Mouse (Mus musculus) adrenal gland, adult 10 weeks (tissue): Measurements from ENCODE around the gene Ensa. TPM values are rescaled to one million over a fixed set of nuclear protein-coding genes. Genes with fewer than 3 reads are reported as not detected.

ENCODE experiments used
- polyA plus RNA-seq: library from polyadenylated mRNA; stranded (reverse); fragments of 350-450 nt; fragmentation: Illumina TruSeq; extraction: RNeasy Lipid Tissue Mini Kit (QIAGEN cat#74804); gene quantifications from one replicate; pipeline ENCODE4 v1.2.3, GENCODE M21; 2014; ENCODE audit warnings: low read depth, low replicate concordance

Gene Ensa
- polyA plus RNA-seq: 70.2 TPM

DNA sequence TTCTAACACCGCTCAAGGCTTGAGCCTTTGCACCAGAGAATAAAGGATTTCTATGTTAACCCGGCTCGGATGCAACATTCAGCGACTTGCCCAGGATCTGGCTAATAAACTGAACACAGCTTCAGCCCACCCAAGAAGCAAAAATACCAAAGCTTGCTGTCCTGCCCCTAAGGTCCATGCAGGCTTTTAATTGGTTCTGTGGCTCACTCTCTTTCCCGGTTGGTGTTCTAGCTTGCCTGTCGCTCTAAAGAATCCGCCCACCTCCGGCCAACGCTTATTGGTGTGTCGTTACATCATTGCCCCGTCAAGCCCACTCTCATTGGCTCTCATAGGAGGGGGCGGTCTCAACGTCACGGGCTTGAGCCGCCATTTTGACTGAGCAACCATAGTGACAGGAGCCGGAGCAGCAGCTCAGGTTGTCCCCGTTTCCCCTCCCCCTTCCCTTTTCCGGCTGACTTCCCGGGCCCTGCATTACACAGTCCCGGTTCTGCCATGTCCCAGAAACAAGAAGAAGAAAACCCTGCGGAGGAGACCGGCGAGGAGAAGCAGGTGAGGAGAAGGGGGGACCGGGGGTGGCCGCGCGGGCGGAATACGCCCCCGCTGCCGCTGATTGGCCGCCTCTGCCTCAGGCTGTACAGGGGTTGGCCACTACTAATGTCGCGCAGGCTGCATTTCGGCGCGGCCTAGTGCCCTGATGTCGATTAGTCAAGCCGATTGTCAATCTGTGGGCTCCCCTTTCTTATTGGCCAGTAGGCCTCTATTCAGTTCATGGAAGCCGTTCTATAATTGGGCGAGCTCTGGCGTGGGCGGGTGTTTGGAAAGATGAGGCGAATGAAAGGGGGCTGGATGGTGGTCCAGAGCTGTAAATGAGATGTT, at the start of gene Ensa:
Ensa (plus strand) TSS at position 366 of the 876 bp plus-strand sequence.

DNA sequence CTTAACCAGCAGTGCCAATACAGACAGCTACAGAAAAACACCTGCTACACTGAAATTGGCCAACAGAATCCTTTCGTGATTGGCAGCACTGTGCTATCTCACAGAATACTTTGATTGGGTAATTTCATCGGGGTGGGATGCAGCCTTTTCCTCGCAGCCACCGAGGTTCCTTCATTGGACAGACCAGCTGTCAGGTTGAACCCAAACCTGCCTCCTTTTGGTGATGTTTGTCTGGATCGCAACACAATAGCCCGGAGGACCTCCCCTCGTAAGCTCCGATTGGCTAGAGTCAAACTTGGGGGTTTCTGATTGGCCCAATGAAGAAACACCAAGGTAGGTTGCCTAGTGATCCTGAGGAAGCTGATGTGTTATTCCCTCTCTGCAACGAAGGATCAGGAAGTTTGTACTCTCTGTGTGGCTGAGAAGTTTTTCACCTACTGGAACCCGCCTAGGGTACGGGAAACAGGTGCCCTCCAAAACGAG, 36.1 kb upstream of the Ensa start, which contains the start of gene Golph3l:
Golph3l (plus strand) TSS at position 331 of the 483 bp plus-strand sequence.

DNA sequence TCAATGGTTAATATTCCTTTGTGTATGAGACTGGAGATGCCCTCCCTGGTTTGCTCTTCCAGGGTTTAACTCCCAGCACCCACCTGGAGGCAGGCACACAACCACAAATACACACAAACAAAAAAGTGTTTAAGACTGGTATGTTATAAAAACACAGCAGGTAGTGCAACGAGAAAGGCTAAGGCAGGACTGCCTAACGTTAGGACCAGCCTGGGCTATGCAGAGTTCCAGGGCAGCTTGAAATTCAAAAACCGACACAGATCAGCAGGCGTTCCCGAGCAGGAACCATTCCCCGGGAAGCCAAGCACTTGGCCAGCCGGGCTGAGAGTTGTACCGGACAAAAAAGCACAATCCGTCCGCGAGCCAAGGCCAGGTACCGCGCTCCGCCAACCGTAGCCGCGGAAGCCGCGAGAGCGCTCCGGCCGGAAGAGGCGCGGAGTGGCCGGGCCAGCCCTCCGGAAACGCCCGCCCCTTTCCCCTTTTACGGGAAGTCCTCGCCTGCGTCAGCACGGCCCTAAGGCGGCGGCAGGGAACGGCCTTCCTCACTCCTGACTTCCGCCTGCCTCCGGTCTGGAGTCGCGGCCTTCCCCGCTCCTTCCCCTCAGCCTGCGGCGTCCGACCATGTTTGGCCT, 33.6 kb downstream of the Ensa start, which contains the start of gene Mcl1:
Mcl1 (plus strand) TSS at position 553 of the 632 bp plus-strand sequence.

Other genes with a start within 250 kb of the Ensa start
- not detected for gene 4930558C23Rik, start 222.2 kb upstream of the Ensa start, polyA plus RNA-seq
- 62.5 TPM for gene Arnt, start 190.6 kb upstream of the Ensa start, polyA plus RNA-seq
- gene Ctsk, start 125.7 kb upstream of the Ensa start, polyA plus RNA-seq: 2.9 TPM
- 147 TPM for gene Ctss, start 98.2 kb upstream of the Ensa start, polyA plus RNA-seq
- not detected for gene Hormad1, start 65.3 kb upstream of the Ensa start, polyA plus RNA-seq
- 126 TPM for gene Golph3l, start 36.1 kb upstream of the Ensa start, polyA plus RNA-seq
- gene Mcl1, start 33.8 kb downstream of the Ensa start, polyA plus RNA-seq: 456 TPM
- 0.47 TPM for gene Adamtsl4, start 62.9 kb downstream of the Ensa start, polyA plus RNA-seq
- gene Ecm1, start 114.6 kb downstream of the Ensa start, polyA plus RNA-seq: 34.2 TPM
- gene Tars2, start 135.2 kb downstream of the Ensa start, polyA plus RNA-seq: 17.7 TPM
- 43.9 TPM for gene Rprd2, start 193.9 kb downstream of the Ensa start, polyA plus RNA-seq
- gene Prpf3, start 230.9 kb downstream of the Ensa start, polyA plus RNA-seq: 31.8 TPM
- 39.8 TPM for gene Mrps21, start 246.5 kb downstream of the Ensa start, polyA plus RNA-seq